Comparison of ENCODE assay signal across 12 mouse cellular contexts in genomic region chr19:55865774-55866578, GRCm38 (mm10).
DNase-seq lines count a peak whose midpoint lies in the region; ATAC-seq and TF ChIP-seq lines count a peak whose summit lies in the region.
"Had no signal": no experiment of that assay in that cellular context is flagged by ENCODE, and none has a peak within 500 bp of the region (broad histone marks: within the 10 kb centered on the region; RNA-seq: fewer than 3 reads in every experiment).

No protein-coding gene starts in this region.

- intact Hi-C loops in heart, postnatal 14 days (cut with DNase I): no loop called here

- H3K9me3 ChIP-seq in heart, embryonic 11.5 days (replicated peaks; ENCODE audit: control insufficient read depth, low read length): no peaks in the 10 kb centered on the region
- no peaks in the 10 kb centered on the region for H3K9me3 ChIP-seq in liver, embryonic 12.5 days (replicated peaks)
- H3K9me3 ChIP-seq: hindbrain, embryonic 10.5 days; limb, embryonic 15.5 days; neural tube, embryonic 12.5 days had no signal

- no peak overlapping the region for H3K4me3 ChIP-seq in heart, embryonic 11.5 days (ENCODE audit: low read depth, low read length)
- no peak overlapping the region for H3K4me3 ChIP-seq in liver, embryonic 12.5 days
- no peak overlapping the region for H3K4me3 ChIP-seq in spleen, adult 2 months (ENCODE audit: extremely low read depth, insufficient read depth, insufficient read length)
- no peak overlapping the region for H3K4me3 ChIP-seq in cerebellum, adult 2 months (replicated peaks; ENCODE audit: insufficient read depth, low read depth, low read length)
- H3K4me3 ChIP-seq: hindbrain, embryonic 10.5 days; limb, embryonic 15.5 days; neural tube, embryonic 12.5 days had no signal

- H3K36me3 ChIP-seq in heart, embryonic 11.5 days (ENCODE audit: control insufficient read depth, insufficient read depth, low read length): no peaks in the 10 kb centered on the region
- no peaks in the 10 kb centered on the region for H3K36me3 ChIP-seq in liver, embryonic 12.5 days
- no peaks in the 10 kb centered on the region for H3K36me3 ChIP-seq in spleen, adult 2 months (ENCODE audit: control insufficient read depth, insufficient read depth, low read length)
- H3K36me3 ChIP-seq: neural tube, embryonic 12.5 days had no signal

- TF ChIP-seq CTCF in spleen, adult 2 months (IDR thresholded peaks at IDR 0.05; ENCODE audit: extremely low read depth, insufficient read depth, insufficient read length, insufficient replicate concordance): no peak
- TF ChIP-seq CTCF in cerebellum, adult 2 months (IDR thresholded peaks at IDR 0.05; ENCODE audit: borderline replicate concordance, insufficient read depth, low read depth, low read length): no peak

- no peaks in the 10 kb centered on the region for H3K27me3 ChIP-seq in heart, embryonic 11.5 days (ENCODE audit: control insufficient read depth, insufficient read depth, low read length)
- no peaks in the 10 kb centered on the region for H3K27me3 ChIP-seq in liver, embryonic 12.5 days (replicated peaks)
- no peaks in the 10 kb centered on the region for H3K27me3 ChIP-seq in spleen, adult 2 months (ENCODE audit: control insufficient read depth, insufficient read depth, low read length)
- H3K27me3 ChIP-seq in cerebellum, adult 2 months (ENCODE audit: control insufficient read depth, insufficient read depth, low read length): no peaks in the 10 kb centered on the region
- H3K27me3 ChIP-seq: limb, embryonic 15.5 days; neural tube, embryonic 12.5 days had no signal

- 58% methylated on average over 13 of the region's 13 CpGs for WGBS in heart, embryonic 11.5 days (ENCODE audit: insufficient replicate concordance)
- WGBS in liver, embryonic 12.5 days (ENCODE audit: insufficient replicate concordance): 20% methylated on average over 13 of the region's 13 CpGs
- 9% methylated on average over 13 of the region's 13 CpGs for WGBS in spleen, adult 2 months
- 86% methylated on average over 13 of the region's 13 CpGs for WGBS in cerebellum, adult 2 months

- TF ChIP-seq POLR2A in spleen, adult 2 months (IDR thresholded peaks at IDR 0.05; ENCODE audit: low read depth, low read length): no peak
- TF ChIP-seq POLR2A in cerebellum, adult 2 months (IDR thresholded peaks at IDR 0.05; ENCODE audit: borderline replicate concordance, insufficient read depth, low read length): no peak

- DNase-seq in heart, postnatal 14 days: no peak
- DNase-seq in c-Kit-positive CD71-negative TER-119-negative erythroid progenitor cells, embryonic 14.5 days (ENCODE audit: low read depth): peak; percentile 60
- DNase-seq in spleen, adult 2 months (ENCODE audit: low read depth in 1 of 2, low spot score in 2 of 2): peak; percentile 20 to 28
- no peak for DNase-seq in adrenal gland, adult 2 months
- DNase-seq in kidney, adult 9 months: no peak
- no peak for DNase-seq in cerebellum, adult 2 months
- DNase-seq: forebrain, postnatal 0 days had no signal

- ATAC-seq in heart, embryonic 11.5 days (replicated peaks; ENCODE audit: insufficient number of reproducible peaks, low FRiP score, low TSS enrichment): peak; percentile 80; the same call in 1 of the 2 replicates
- ATAC-seq in liver, embryonic 12.5 days: peak; percentile 82
- ATAC-seq: forebrain, postnatal 0 days had no signal

- no peak overlapping the region for H3K4me2 ChIP-seq in heart, embryonic 11.5 days
- peak overlapping the region; percentile 62 for H3K4me2 ChIP-seq in liver, embryonic 12.5 days
- H3K4me2 ChIP-seq: limb, embryonic 15.5 days; neural tube, embryonic 12.5 days had no signal

- H3K27ac ChIP-seq in heart, embryonic 11.5 days (ENCODE audit: low read depth, low read length): peak overlapping the region; percentile 67
- H3K27ac ChIP-seq in liver, embryonic 12.5 days: peak overlapping the region; percentile 91
- H3K27ac ChIP-seq in spleen, adult 2 months (ENCODE audit: insufficient read depth, low read length): no peak overlapping the region
- no peak overlapping the region for H3K27ac ChIP-seq in cerebellum, adult 2 months (ENCODE audit: insufficient read depth, low read length)
- H3K27ac ChIP-seq: hindbrain, embryonic 10.5 days; limb, embryonic 15.5 days; neural tube, embryonic 12.5 days had no signal

- H3K4me1 ChIP-seq in heart, embryonic 11.5 days (ENCODE audit: control insufficient read depth, insufficient read depth, low read length): peaks cover 31% of the 10 kb centered on the region
- peaks cover 93% of the 10 kb centered on the region for H3K4me1 ChIP-seq in liver, embryonic 12.5 days
- H3K4me1 ChIP-seq in spleen, adult 2 months (ENCODE audit: control insufficient read depth, insufficient read depth, insufficient read length): peaks cover 6% of the 10 kb centered on the region; the same call in 1 of the 2 replicates
- H3K4me1 ChIP-seq in cerebellum, adult 2 months (ENCODE audit: control insufficient read depth, insufficient read depth, low read length): no peaks in the 10 kb centered on the region
- H3K4me1 ChIP-seq: neural tube, embryonic 12.5 days had no signal

- no peak overlapping the region for H3K9ac ChIP-seq in heart, embryonic 11.5 days (ENCODE audit: low read depth, low read length)
- H3K9ac ChIP-seq in liver, embryonic 12.5 days: peak overlapping the region; percentile 22
- H3K9ac ChIP-seq: forebrain, postnatal 0 days; limb, embryonic 15.5 days; neural tube, embryonic 12.5 days had no signal

Comparison
In these comparisons a context has a peak if more than half of its experiments do, and no peak if none do; other contexts are left out.
1. H3K27ac ChIP-seq: peak in heart, embryonic 11.5 days (single experiment) and liver, embryonic 12.5 days (single experiment); none in spleen, adult 2 months (single experiment) and cerebellum, adult 2 months (single experiment).
2. DNase-seq: peak in c-Kit-positive CD71-negative TER-119-negative erythroid progenitor cells, embryonic 14.5 days (single experiment) and spleen, adult 2 months (2 of 2); none in heart, postnatal 14 days (0 of 2), adrenal gland, adult 2 months (single experiment), kidney, adult 9 months (single experiment) and cerebellum, adult 2 months (0 of 2).